16 mouse cellular contexts compared by ENCODE assay signal in genomic region chr12:9023031-9023430, GRCm38 (mm10). TPM values are rescaled to one million over a fixed set of nuclear protein-coding genes. Genes with fewer than 3 reads are reported as not detected.
DNase-seq lines count a peak whose midpoint lies in the region; ATAC-seq and TF ChIP-seq lines count a peak whose summit lies in the region.
"Had no signal": no experiment of that assay in that cellular context is flagged by ENCODE, and none has a peak within 500 bp of the region (broad histone marks: within the 10 kb centered on the region; RNA-seq: fewer than 3 reads in every experiment).

No protein-coding gene starts in this region.

- H3K9ac ChIP-seq in heart, adult 2 months (ENCODE audit: low read depth, low read length): no peak overlapping the region
- H3K9ac ChIP-seq in lung, embryonic 14.5 days: no peak overlapping the region
- H3K9ac ChIP-seq: embryonic facial prominence, embryonic 12.5 days; forebrain, embryonic 13.5 days; stomach, embryonic 15.5 days had no signal

- H3K79me2 ChIP-seq in heart, adult 2 months (replicated peaks; ENCODE audit: control insufficient read depth, insufficient read depth, low read length): no peaks in the 10 kb centered on the region

- H3K4me2 ChIP-seq in lung, embryonic 14.5 days: no peak overlapping the region
- H3K4me2 ChIP-seq: embryonic facial prominence, embryonic 12.5 days; forebrain, embryonic 13.5 days; stomach, embryonic 15.5 days had no signal

- no peak overlapping the region for H3K27ac ChIP-seq in heart, adult 2 months
- no peak overlapping the region for H3K27ac ChIP-seq in lung, embryonic 14.5 days (ENCODE audit: low read depth)
- H3K27ac ChIP-seq: embryonic facial prominence, embryonic 12.5 days; forebrain, embryonic 13.5 days; macrophage; stomach, embryonic 15.5 days had no signal

- H3K4me3 ChIP-seq in heart, adult 2 months: no peak overlapping the region
- no peak overlapping the region for H3K4me3 ChIP-seq in lung, embryonic 14.5 days (ENCODE audit: low read depth, low read length)
- H3K4me3 ChIP-seq: embryonic facial prominence, embryonic 12.5 days; forebrain, embryonic 13.5 days; stomach, embryonic 15.5 days had no signal

- no peaks in the 10 kb centered on the region for H3K27me3 ChIP-seq in heart, adult 2 months (ENCODE audit: control insufficient read depth, insufficient read depth, low read length)
- no peaks in the 10 kb centered on the region for H3K27me3 ChIP-seq in lung, embryonic 14.5 days (ENCODE audit: insufficient read depth, low read length)
- H3K27me3 ChIP-seq: embryonic facial prominence, embryonic 12.5 days; forebrain, embryonic 13.5 days; stomach, embryonic 15.5 days had no signal

- WGBS in heart, adult 2 months: 44% methylated on average over 4 of the region's 4 CpGs
- 47% methylated on average over 4 of the region's 4 CpGs for WGBS in lung, embryonic 14.5 days

- H3K36me3 ChIP-seq in heart, adult 2 months (ENCODE audit: control insufficient read depth, insufficient read depth, low read length): no peaks in the 10 kb centered on the region; the same call in 1 of the 2 replicates
- no peaks in the 10 kb centered on the region for H3K36me3 ChIP-seq in lung, embryonic 14.5 days (ENCODE audit: insufficient read depth)
- H3K36me3 ChIP-seq: stomach, embryonic 15.5 days had no signal

- no peaks in the 10 kb centered on the region for H3K4me1 ChIP-seq in heart, adult 2 months (ENCODE audit: control insufficient read depth, insufficient read depth, low read length)
- no peaks in the 10 kb centered on the region for H3K4me1 ChIP-seq in lung, embryonic 14.5 days (ENCODE audit: insufficient read depth)
- H3K4me1 ChIP-seq: forebrain, embryonic 13.5 days; stomach, embryonic 15.5 days had no signal

- peak; percentile 22 for TF ChIP-seq CTCF in heart, adult 2 months (IDR thresholded peaks at IDR 0.05)
- TF ChIP-seq CTCF in lung, embryonic 14.5 days (IDR thresholded peaks at IDR 0.05; ENCODE audit: low read depth): peak; percentile 19; the same call in 1 of the 2 replicates

- H3K9me3 ChIP-seq in lung, embryonic 14.5 days (ENCODE audit: low read depth, low read length): no peaks in the 10 kb centered on the region
- H3K9me3 ChIP-seq: embryonic facial prominence, embryonic 12.5 days; forebrain, embryonic 13.5 days; stomach, embryonic 15.5 days had no signal

- no peak for ATAC-seq in lung, embryonic 14.5 days (ENCODE audit: insufficient read depth)
- ATAC-seq: forebrain, embryonic 13.5 days had no signal

- no peak for DNase-seq in heart, adult 2 months
- DNase-seq in heart, adult 18-20 months: no peak
- peak; percentile 33 for DNase-seq in lung, embryonic 14.5 days
- DNase-seq in lung, postnatal 25 days (ENCODE audit: low spot score): no peak
- peak; percentile 54 for DNase-seq in NIH3T3 (ENCODE audit: low read depth)
- DNase-seq in naive thymus-derived CD4-positive, alpha-beta T cell, adult 2 months (ENCODE audit: low read depth): peak; percentile 8
- DNase-seq in right cerebral cortex, postnatal 4 days: no peak
- DNase-seq: cerebellum, adult 8-10 months; gastrocnemius, postnatal 14 days; heart, postnatal 10 days; kidney, adult 18-20 months; thymus, postnatal 4 days had no signal

- intact Hi-C loops in heart, adult 2 months (cut with DNase I): no loop called here

- no peak for TF ChIP-seq POLR2A in heart, adult 2 months (IDR thresholded peaks at IDR 0.05; ENCODE audit: insufficient read depth, low read depth, low read length)

- TF ChIP-seq EP300 in heart, adult 2 months (IDR thresholded peaks at IDR 0.05; ENCODE audit: insufficient read depth, low read depth, low read length): no peak

RNA-seq across cellular contexts. Expression of gene Ttc32, which starts 6.8 kb away (rescaled TPM):
- total RNA-seq in heart, adult 2 months (2021): 10 to 100 TPM; 26.1 to 31.4 TPM
- polyA plus RNA-seq in heart, adult 2 months (2012; rRNA removed): 13.8 and 15.7 TPM in 2 replicates
- 10 to 100 TPM; 24.0 to 29.5 TPM for total RNA-seq in heart, adult 18-20 months (2021)
- 22.3 and 22.6 TPM in 2 replicates for polyA plus RNA-seq in lung, embryonic 14.5 days (2014; fragmentation: Nextera tagmentation; extraction: Ambion mirVana)

RNA-seq across cellular contexts. Expression of gene Wdr35, which starts 49.3 kb away (rescaled TPM):
- 1 to 10 TPM; 9.0 to 9.5 TPM for total RNA-seq in heart, adult 2 months (2021)
- polyA plus RNA-seq in heart, adult 2 months (2012; rRNA removed): 3.4 and 5.9 TPM in 2 replicates
- 10 to 100 TPM; 10.2 to 10.5 TPM for total RNA-seq in heart, adult 18-20 months (2021)
- polyA plus RNA-seq in lung, embryonic 14.5 days (2014; fragmentation: Nextera tagmentation; extraction: Ambion mirVana): 20.4 and 21.8 TPM in 2 replicates

Comparison
In these comparisons a context has a peak if more than half of its experiments do, and no peak if none do; other contexts are left out.
1. DNase-seq: peak in lung, embryonic 14.5 days (single experiment), NIH3T3 (single experiment) and naive thymus-derived CD4-positive, alpha-beta T cell, adult 2 months (single experiment); none in heart, adult 2 months (0 of 2), heart, adult 18-20 months (0 of 2), lung, postnatal 25 days (single experiment) and right cerebral cortex, postnatal 4 days (single experiment).